Mouse (Mus musculus) heart, postnatal 4 days (tissue): Measurements from ENCODE around the gene Ccdc146. TPM values are rescaled to one million over a fixed set of nuclear protein-coding genes. Genes with fewer than 3 reads are reported as not detected.
"Not testable (repeated sequence)": the region's sequence is repeated elsewhere in the genome, so short reads cannot be mapped to it uniquely, and the experiment has no call there.

Experiments used
- DNase-seq: peaks from one replicate; pipeline ENCODE4 v3.0.0; 2021
- total RNA-seq, 2 experiments: library from RNA; stranded (reverse); gene quantifications; 2 replicates each; pipeline ENCODE4 v1.2.3; 2021

Gene Ccdc146
- total RNA-seq, 2 experiments from 2014 or later, result 3.6 to 3.9 TPM

DNA sequence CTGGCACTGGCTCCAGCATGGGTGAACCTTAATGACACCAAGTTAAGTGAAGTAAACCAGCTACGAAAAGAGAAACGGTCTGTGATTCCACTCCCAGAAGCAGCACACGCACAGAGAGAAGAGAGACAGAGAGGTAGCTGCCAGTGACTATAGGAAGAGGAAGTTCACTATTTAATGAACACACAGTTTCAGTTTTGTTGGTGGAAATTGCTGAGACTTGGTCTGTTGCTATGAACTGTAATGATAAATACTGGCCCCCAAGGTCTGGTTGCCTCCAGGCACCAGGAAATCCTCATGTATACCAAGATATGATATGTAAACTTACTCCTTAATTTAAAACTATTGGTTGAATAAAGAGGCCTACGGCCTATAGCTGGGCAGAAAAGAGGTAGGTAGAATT is 38.0 kb downstream of the Ccdc146 start:
- no peak for DNase-seq

DNA sequence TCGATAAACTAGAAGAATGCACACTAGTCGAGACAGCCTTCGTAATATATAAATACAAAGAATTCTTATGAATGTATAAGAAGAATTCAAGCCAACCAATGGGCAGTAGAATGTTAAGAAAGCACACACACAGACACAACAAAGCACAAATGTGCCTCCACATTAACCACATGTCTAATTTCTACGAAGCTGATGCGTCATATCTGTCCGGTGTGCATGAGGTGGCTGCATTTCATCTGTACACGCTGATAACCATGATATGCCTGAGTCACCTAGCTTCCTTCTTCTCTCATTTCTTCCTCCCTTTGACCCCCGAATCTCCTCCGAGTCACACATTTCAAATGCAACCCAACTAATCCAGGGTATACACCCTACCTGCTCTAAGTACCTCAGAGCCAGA is 39.5 kb downstream of the Ccdc146 start:
- DNase-seq, result no peak

DNA sequence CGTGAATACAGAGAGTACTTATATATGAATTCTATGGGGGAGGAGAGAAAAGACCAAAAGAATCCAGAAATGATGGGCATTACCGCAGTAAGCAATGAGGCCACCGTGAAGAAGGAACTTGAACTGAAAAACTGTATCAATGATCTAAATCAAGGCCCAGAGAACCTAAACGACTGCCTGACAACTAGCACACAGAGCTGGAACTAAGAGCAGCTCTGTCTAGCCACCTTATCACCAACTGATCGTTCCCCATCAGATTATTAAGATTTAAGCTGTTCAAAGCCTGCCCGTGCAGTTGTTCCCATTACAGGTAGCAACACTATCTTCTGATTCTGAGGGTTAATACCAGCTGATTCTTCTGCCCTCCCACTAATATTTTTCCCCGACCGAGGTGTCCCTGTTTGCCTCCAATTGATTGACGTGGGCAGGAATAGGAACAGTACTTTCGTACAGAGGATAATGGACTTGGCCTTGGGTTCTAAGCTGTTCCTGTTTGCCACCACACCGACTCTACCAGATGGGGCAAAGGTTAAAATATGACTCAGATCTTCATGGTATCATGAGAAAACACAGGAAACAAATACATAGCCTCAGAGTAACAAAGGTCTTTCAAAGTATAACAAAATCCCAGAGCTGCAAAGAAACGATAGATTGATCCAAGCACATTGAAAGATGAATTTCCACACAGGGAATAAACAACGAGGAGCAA is 40.1 kb downstream of the Ccdc146 start:
- no peak for DNase-seq

DNA sequence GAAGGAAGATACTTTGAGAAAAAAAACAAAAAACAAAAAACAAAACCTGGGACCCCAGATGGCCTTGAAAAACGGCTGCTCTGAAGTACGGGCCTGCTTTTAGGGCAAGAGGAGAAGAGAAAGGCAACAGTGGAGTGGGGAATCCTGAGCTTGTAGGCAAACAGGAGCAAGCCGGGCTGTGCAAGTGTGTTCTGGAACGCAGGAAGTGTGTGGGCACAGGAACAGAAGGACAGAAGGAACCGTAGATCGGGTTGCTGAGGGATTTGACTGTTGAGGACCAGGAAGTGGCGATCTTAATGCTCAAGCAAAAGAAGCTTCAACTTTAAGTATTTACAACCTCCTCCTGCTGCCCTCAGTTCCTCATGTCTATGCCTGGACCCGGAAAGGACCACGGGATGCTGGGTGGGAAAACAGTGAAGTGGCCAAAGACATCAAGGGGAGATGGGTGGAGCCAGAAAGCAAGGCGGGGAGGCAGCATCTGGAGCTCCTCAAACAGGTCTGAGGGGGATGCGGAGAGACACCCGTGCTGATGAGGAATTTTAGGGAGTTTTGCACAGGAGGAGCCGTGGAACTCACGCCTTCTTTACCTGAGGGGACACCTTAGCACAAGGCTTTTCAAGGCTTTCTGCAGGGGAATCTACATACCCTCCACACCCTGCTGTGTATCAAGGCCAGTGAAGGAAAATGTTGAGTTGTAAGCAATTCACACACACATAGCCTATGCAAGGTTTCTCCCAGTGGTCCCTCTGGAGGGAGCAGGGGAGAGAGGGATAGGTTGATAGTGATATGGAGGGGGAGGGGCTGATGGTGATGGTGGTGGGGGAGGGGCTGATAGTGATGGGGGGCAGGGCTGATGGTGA is 40.9 kb downstream of the Ccdc146 start:
- DNase-seq, result no peak

DNA sequence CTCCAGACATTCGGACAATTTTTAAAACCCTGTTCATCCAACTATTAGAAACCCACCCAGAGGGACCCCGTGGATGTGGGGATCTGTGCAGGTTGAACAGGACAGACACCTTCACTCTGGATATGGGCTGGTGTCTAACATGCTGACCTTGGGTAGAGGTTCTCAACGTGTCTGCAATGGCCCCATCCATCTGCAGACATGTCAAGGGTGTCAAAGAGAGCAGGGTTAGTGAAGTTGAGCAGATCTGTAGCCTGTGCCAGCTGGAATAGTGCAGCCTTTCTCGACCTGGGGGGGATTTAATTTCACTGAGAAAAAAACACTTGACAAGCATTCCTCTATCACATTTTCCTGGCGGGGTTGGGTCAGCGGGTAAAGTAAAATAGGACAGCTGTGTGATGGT is 41.8 kb downstream of the Ccdc146 start:
- no peak for DNase-seq

DNA sequence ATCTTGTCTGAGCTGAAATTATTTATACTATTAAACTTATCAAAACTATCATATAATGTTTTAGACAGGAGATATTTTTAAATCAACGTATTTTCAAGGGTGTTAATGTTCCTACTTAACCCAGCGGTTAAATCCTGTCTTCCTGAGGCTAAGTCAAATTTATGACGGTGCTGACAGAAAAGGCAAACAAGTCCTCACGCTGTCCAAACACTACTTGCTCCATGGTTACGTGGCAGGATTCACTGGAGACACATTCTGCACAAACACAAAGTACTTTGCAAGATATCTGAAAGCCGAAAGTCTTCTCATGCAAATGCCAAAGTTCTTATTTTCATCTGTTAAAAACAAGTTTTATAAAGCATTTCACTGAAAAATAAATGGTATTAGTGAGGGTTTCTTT is 42.5 kb downstream of the Ccdc146 start:
- no peak for DNase-seq

DNA sequence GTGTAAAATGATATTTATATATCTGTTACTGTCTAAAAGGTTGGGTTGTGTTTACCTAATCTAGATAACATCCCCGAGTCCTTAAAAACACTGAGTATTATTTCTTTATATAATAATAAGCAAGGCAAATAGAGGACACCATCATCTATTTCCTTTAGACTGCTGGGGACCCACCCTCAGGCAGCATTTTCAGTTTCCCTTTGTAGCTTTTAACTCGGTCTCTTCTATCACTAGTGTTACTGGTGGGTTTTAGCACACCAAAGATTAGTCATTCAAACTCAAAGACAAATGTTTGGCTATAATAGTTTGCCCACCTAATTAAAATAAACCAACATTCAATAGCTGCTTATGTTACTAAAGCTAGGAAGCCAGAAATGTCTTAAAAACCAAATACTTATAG is 46.1 kb downstream of the Ccdc146 start:
- DNase-seq, result no peak

DNA sequence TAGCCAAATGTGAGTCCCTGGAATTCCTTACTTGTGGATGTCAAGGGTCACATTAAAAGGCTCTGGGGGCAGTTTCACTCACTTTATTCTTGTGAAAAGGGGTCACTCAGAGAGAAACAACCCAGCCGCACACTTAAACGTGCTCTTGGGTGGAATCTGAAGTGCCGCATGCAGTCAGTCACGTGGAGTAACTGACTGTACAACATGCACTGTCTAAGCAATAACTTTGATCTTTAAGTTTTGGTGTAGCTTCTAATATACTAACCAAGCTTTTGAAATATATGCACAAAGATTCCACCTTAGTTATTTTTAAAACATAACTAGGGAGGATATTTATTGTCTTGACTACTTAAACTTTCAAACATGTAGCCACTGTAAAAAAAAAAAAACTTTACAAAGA is 47.5 kb downstream of the Ccdc146 start:
- DNase-seq, result no peak

DNA sequence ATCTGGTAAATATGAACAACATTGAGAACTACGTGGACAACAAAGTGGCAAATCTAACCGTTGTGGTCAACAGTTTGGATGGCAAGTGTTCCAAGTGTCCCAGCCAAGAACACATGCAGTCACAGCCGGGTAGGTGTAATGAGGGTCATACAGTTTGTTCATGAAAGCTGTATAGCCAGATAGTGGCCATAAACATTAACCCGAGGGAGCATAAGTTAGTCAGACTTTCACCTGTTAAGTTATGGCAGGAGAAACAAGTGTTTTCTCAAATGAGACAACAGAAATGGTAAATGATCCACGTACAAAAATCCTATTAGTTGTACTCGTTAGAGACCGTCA is 51.3 kb downstream of the Ccdc146 start:
- no peak for DNase-seq

DNA sequence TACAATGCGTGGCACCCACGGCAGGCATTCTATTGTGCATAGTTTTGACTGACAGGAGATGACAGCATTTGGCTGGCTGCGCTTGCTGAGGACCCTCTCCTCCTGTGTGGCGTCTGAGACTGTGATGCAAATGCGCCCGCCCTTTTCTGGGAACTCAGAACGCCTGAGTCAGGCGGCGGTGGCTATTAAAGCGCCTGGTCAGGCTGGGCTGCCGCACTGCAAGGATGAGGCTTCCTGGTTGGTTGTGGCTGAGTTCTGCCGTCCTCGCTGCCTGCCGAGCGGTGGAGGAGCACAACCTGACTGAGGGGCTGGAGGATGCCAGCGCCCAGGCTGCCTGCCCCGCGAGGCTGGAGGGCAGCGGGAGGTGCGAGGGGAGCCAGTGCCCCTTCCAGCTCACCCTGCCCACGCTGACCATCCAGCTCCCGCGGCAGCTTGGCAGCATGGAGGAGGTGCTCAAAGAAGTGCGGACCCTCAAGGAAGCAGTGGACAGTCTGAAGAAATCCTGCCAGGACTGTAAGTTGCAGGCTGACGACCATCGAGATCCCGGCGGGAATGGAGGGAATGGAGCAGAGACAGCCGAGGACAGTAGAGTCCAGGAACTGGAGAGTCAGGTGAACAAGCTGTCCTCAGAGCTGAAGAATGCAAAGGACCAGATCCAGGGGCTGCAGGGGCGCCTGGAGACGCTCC is 51.8 kb downstream of the Ccdc146 start, which contains the start of gene Fgl2:
Gene Fgl2, plus strand, starts transcription at position 150 of the 687 bp plus-strand sequence.
- peak; percentile 80 for DNase-seq

DNA sequence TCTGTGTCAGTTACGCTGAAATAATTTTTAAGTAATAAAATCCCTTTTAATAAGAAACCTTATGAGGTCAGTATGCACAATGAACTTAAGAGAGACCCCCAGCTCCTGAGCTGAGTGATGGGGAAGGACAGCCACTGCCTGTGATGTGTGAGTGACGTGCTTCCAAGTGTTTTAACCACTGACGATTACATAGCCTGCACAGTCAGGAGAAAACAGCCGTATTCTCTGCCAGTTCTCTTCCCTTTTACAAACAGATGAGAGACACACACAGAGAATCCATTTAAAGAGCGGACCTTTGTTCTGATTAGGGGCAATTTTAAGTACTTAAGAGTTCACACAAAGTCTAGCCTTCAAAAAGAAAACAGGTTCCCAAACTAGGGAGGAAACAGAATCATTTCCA is 52.6 kb downstream of the Ccdc146 start:
- DNase-seq, result no peak

DNA sequence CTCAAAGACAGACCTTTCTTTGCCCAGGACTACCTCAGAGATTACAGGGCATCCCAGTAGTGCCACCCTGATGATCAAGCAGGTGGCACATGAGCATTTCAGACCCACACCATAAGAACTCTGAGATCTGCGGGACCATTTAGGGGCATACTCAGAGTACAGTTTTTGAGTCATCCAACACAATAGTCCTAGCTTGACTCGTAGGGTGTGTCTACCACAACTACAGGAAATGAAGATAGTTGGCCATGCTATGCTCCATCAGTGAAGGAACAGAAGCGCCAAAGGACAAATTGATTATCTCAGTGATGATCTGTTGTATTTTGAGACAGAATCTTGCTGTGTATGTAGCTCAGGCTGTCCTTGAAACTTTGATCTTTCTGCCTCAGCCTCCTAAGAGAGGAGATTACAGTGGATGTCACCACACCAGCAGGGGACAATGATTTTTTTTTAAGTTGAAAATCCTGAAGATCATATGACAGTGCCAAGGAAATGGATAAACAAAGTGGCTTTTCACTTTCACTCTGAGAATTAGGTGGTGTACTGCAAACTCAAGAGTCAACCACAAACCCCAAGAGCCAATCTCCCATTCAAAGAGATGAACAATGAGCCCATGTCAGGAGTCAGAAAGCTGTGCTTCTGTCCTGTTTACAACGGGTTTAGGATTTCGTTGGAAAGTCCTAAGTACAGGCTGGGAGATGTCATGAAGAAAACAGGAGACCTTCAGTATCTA is 54.1 kb downstream of the Ccdc146 start:
- no peak for DNase-seq

DNA sequence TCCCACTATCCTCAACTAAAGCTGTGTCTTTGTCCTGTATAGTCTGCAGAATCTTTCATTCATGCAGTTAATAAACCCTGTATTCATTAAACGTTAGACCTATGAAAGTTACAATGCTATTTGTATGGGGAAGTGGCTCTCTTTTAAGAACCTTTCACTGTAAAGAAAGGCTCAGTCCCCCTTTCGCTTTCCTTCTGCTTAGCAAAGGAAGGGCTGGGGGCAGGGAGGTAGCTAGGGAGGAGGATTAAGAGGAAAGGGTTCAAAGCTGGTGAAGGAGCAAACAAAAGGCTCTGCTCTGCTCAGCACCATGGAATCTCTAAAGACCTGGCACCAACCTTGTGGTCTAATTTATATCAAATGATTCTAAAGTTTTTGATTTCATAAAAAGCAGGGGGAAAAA is 57.0 kb downstream of the Ccdc146 start:
- DNase-seq, result no peak

DNA sequence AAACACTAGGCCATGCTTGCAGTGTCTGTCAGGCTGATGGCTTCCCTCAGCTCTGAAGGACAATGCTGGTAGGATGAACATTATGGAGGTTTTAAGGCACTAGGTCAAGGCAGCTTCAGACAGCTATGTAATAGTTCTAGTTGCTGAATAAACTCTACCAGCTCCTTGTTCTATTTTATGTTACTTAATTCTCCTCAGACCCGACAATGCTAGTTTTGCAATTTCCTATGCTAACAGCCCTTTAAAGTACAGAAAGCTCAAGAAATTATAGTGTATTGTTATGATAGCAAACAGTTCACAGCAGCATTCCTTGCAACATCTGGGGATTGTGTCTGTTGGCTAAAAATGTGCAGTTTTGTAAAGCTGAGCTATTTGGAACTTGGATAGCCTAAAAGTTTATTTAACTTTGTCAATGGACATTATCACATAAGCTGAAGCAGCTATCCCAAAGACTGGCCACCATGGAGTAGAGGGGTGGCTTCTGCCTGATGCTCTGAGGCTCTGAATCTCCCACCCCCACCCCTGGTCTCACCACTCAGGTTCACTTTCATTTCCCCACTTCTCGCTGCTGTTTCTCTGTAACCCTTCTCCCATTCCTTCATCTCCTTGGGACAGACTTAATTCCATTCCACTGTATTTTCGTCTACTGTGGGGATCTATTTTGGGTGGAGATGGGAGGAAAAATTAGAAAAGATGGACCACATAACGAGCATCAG is 58.0 kb downstream of the Ccdc146 start:
- no peak for DNase-seq

DNA sequence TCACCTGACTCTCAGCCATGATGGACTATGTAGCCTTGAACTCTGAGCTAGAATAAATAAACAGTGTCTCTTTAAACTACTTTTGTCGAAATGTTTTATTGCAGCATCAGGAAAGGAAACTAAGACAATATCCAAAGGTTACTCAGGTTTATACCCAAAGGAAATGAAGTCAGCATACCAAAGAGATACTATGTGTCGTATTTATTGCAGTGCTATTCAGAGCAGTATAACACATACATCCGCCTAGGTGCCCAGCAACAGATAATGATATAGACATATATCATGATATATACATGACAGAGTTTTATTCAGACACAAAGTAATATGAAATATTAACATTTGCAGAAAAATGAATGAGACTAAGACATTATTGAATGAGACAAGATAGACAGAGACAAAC is 61.1 kb downstream of the Ccdc146 start:
- DNase-seq, result no peak

DNA sequence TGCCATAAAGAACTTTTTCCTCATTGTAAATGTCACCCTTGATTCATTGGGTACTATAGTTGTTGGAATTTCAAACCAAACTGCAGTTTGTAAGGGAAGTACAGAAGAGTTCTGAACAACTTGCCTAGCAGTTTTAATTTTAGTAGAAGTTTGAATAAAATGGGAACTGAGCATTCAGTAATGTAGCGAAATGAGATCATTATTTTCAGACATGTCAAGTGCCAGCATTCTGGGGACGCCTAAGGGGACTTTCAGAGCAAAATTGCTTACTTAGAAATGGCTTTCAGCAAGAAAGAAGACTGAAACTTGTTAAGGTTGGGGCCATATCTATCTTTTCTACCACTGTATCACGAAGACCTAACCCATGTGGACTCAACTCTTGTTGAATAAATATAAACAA is 65.8 kb downstream of the Ccdc146 start:
- DNase-seq, result no peak

DNA sequence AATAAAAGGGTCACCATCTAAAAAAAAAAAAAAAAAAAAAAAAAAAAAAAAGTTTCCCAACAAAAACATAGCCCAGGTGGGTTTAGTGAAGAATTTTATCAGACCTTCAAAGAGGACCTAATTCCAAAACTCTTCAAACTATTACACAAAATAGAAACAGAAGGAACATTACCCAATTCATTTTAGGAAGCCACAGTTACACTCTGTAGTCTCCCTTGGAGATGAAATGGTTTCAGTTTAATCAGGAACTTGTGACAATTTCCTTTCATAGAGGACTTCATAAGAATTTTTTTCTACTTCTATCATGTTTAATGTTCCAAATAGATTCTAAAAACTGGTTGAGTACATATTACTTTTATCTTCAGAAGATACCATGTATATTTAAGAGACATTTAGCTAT is 72.8 kb downstream of the Ccdc146 start:
- DNase-seq, result no peak

DNA sequence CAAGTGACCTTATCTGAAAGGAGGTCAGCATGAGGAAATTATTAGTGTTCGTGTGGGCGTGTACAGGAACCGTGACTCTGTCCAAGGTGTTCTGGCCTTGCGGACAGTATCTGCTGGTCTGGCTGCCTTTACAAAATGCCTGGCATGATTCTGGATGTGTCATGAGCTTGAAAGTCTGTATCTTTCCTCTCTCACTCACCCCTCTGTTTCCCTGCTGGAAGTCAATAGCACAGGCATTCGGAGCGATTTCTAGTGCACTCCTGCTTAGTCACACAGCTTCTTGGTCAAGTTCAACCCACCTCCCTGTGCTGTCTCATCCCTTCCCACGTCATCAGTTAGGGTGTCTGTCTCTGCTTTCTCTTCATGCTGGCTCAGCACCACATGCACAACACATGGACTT is 76.1 kb downstream of the Ccdc146 start:
- no peak for DNase-seq

DNA sequence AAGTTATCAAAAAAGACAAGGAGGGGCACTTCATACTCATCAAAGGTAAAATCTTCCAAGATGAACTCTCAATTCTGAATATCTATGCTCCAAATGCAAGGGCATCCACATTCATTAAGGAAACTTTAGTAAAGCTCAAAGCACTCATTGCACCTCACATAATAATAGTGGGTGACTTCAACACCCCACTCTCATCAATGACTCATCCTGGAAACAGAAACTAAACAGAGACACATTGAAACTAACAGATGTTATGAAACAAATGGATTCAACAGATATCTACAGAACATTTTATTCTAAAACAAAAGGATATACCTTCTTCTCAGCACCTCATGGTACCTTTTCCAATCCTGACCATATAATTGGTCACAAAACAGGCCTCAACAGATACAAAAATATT is 82.2 kb downstream of the Ccdc146 start:
- not testable (repeated sequence) for DNase-seq

DNA sequence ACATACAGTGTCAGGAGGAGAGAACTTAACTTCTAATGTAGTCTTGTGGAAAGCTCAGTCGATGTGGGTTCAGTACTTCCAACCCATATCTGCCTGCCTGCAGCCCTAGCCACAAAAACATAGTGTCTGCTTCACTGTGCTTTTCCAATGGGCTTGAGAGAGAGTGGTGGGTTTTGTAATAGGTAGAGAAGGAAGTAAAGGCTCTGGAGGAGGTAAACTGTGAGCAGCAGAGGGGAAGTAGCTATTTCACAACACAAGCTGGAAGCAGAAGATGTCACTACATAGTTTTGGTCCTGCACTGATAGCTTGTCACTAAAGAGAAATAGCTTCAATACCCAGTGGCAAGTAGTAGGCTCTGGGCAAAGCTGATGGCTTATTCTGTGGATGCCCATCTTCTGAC is 92.4 kb downstream of the Ccdc146 start:
- no peak for DNase-seq

DNA sequence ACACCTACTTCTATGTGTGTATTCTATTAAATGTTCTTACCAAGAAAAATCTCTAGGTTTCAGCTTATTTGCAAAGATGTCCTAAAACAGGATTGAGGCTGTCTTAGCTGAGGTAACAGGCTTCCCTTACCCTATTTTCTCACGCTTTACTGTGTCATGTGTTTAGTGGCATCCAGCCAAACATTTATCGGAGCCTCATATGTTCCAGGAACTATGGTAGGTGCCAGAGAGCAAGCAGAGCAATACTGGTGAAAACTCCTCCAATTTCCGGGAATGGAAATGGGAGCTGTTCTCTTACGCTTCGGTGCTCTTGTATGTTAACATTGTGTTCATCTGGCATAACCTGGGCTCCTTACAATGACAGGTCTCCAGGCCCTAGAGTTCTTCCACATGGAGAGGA is 92.8 kb downstream of the Ccdc146 start:
- DNase-seq, result peak; percentile 58
